Mouse (Mus musculus): ENCODE results near the gene Xirp1.
A peak's percentile ranks its signal among the peaks of the same experiment; 100 is the strongest.

The Xirp1 gene

GRCm38 (mm10) chr9:120023086-120023811, at the start of gene Xirp1:
Xirp1 (minus strand) TSS chr9:120023598.
- DNase-seq, result no peak

- peak; percentile 89 for DNase-seq
Observed at GRCm38 (mm10) chr9:120073169-120073568, 49.8 kb upstream of the Xirp1 start.

- no peak for DNase-seq
Observed at GRCm38 (mm10) chr9:120071251-120071650, 47.9 kb upstream of the Xirp1 start.

- DNase-seq, result no peak
Observed at GRCm38 (mm10) chr9:120069779-120070178, 46.4 kb upstream of the Xirp1 start, which contains the start of gene Cx3cr1. Cx3cr1 (minus strand) TSS chr9:120069879.

- peak; percentile 10 for DNase-seq
Observed at GRCm38 (mm10) chr9:120068047-120068446, 44.6 kb upstream of the Xirp1 start.

GRCm38 (mm10) chr9:120067609-120068008, 44.2 kb upstream of the Xirp1 start:
- DNase-seq, result no peak

- no peak for DNase-seq
Observed at GRCm38 (mm10) chr9:120064317-120064716, 40.9 kb upstream of the Xirp1 start.

GRCm38 (mm10) chr9:120058730-120059129, 35.3 kb upstream of the Xirp1 start:
- DNase-seq, result peak; percentile 48

GRCm38 (mm10) chr9:120056201-120056600, 32.8 kb upstream of the Xirp1 start:
- no peak for DNase-seq

- peak; percentile 60 for DNase-seq
Observed at GRCm38 (mm10) chr9:120054545-120055277, 31.3 kb upstream of the Xirp1 start.

GRCm38 (mm10) chr9:120049407-120049806, 26.0 kb upstream of the Xirp1 start:
- peak; percentile 45 for DNase-seq

GRCm38 (mm10) chr9:120048495-120048894, 25.1 kb upstream of the Xirp1 start:
- no peak for DNase-seq

- DNase-seq, result peak; percentile 47
Observed at GRCm38 (mm10) chr9:120043115-120043514, 19.7 kb upstream of the Xirp1 start.

GRCm38 (mm10) chr9:120037414-120037813, 14.0 kb upstream of the Xirp1 start:
- peak; percentile 26 for DNase-seq

- DNase-seq, result no peak
Observed at GRCm38 (mm10) chr9:120034375-120034774, 11.0 kb upstream of the Xirp1 start.

- no peak for DNase-seq
Observed at GRCm38 (mm10) chr9:120032710-120033109, 9.3 kb upstream of the Xirp1 start.

GRCm38 (mm10) chr9:120030421-120030820, 7.0 kb upstream of the Xirp1 start:
- no peak for DNase-seq

- DNase-seq, result no peak
Observed at GRCm38 (mm10) chr9:120029880-120030279, 6.5 kb upstream of the Xirp1 start.

- DNase-seq, result peak; percentile 62
Observed at GRCm38 (mm10) chr9:120027401-120028151, 4.2 kb upstream of the Xirp1 start.

- DNase-seq, result no peak
Observed at GRCm38 (mm10) chr9:120024625-120025024, 1.2 kb upstream of the Xirp1 start.

GRCm38 (mm10) chr9:120024171-120024570, 773 bp upstream of the Xirp1 start:
- no peak for DNase-seq

GRCm38 (mm10) chr9:120021164-120021563, 2.2 kb downstream of the Xirp1 start:
- no peak for DNase-seq

GRCm38 (mm10) chr9:120020285-120020890, 3.0 kb downstream of the Xirp1 start:
- DNase-seq, result peak; percentile 88

Data from lung, postnatal 36 days (tissue).